Mouse (Mus musculus): ENCODE data around the gene Kif21b. TPM values are rescaled to one million over a fixed set of nuclear protein-coding genes. Genes with fewer than 3 reads are reported as not detected.

Kif21b gene
- total RNA-seq, 2 experiments from 2014 or later = 0.36 to 0.78 TPM

- DNase-seq = no peak
Measured at GRCm38 (mm10) chr1:136128944-136129589, 2.1 kb upstream of the Kif21b start.

DNA sequence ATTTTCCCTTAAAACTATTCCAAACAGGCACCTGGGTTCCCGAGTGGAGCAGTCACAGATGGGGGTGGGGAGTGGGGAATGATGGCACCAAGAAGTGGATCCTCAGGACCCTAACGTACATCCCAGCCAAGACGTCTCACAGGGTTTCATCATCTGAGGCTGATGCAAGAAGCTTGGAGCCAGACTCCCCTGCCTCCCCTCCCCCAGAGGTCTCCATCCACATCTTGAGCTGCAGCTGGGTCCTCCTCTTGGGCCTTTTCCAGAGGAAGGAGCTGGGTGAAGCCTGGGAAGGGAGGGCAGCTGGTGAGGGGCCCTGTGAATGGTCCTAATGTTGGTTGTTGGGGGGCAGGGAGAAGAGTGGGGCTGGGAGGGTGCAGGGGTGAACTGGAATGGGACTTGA is 1.1 kb upstream of the Kif21b start:
- no peak for DNase-seq

DNA sequence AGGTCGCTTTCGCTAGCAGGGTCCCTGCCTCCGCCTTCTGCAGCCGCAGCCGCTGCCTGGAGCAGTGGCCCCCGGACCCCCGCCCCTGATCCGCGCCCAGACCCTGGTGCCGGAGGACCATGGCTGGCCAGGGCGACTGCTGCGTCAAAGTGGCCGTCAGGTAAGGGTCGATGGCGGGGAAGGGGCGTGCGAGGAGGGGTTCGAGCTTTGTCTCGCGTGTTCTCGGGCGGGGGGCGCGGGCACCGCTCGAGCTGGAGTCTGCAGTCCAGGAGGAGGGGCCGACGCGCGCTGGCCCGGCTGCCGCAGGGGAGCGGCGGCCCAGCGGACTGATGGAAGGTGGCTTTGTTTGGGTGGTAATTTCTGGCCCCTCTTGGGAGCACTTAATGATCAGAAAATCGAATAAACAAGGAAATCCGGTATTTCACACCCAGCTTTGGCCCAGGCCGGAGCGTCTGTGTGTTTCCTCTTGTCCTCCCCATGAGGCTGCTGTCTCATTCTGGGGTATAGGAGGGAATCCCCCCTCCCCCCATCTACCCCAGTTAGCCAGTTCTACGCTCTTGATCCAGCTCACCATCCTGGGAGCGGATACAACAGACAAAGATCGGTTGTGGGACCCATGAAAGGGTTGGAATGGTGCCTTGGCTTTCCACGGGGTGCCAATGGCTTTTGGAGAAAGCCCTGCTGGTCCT is 558 bp downstream of the Kif21b start:
- no peak for DNase-seq

GRCm38 (mm10) chr1:136132386-136133201 is 1.4 kb downstream of the Kif21b start:
- peak; percentile 40 for DNase-seq

DNA sequence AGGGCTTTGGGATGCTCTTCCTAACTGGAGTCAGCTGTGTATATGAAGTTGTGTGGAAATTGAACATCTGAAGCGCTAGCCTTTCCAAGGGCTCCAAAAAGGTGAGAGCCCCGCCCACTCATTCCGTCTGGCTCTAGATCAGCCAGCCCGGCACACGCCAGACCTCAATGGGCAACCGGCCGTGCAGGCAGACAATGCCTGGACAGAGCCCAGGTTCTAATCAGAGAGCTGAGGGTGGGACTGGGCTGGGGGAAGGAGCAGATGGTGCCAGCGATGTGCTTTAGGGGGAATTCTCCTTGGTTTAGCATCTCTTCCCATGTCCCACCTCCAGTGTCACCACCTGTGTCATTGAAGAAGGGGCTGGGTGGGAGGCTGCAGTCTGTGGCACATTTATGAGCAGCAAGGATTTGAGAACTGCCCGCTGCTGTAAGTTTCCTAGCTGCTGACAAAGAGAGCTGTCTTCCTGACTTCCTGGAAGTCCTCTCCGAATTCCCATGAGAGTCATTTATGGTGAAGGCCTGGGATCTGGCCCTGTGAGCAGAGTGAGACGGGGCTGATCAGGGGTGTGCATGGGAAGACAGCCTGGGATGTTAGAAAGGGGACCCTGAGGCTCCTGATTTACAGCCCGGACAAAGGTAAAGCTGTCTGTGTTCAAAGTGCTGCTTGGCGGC is 2.5 kb downstream of the Kif21b start:
- no peak for DNase-seq

- no peak for DNase-seq
Measured at GRCm38 (mm10) chr1:136134547-136134946, 3.4 kb downstream of the Kif21b start.

DNA sequence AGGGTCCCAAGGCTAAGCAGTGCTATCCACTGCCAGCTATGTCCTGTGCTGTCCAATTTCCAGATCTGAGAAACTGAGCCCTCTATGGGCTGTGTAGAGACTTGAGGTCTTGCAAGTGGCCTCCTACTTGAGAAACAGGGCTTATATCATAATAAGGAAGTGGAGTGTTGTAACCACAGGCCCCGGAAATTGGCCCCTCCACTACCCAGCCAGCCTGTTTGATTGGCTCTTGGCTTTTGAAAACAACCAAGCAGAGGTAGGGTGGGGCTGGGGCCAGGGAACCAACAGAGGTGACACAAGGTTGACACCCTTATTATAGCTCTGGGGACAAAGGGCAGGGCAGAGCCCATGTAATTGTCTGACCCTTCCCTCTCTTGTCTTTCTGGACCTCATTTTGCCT is 3.9 kb downstream of the Kif21b start:
- peak; percentile 29 for DNase-seq

- DNase-seq = no peak
Measured at GRCm38 (mm10) chr1:136135777-136136444, 4.7 kb downstream of the Kif21b start.

- no peak for DNase-seq
Measured at GRCm38 (mm10) chr1:136136547-136136946, 5.4 kb downstream of the Kif21b start.

DNA sequence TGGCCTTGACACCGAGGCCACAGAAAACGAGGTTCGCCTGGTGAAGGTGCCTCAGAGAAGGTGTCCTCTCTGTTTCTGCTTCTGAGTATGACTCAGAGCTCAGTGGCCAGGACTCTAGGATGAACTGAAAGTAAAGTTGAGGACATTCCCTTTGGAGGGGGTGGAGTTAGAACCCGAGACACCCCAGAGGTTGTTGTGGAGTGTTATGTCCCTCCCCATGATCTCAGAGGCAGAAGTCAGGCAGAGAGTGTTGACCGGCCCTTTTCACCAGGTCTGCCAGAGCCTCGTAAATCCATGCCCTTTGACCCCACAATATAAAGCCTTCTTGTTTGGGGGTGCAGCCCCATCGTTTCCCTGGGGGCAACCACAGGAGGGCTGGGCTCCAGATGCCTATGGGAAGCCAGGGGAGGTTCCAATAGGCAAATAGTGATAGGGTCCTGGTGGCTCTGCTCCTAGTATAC is 5.9 kb downstream of the Kif21b start:
- DNase-seq = no peak

GRCm38 (mm10) chr1:136137575-136137974 is 6.4 kb downstream of the Kif21b start:
- DNase-seq = no peak

GRCm38 (mm10) chr1:136138191-136138830 is 7.1 kb downstream of the Kif21b start:
- no peak for DNase-seq

DNA sequence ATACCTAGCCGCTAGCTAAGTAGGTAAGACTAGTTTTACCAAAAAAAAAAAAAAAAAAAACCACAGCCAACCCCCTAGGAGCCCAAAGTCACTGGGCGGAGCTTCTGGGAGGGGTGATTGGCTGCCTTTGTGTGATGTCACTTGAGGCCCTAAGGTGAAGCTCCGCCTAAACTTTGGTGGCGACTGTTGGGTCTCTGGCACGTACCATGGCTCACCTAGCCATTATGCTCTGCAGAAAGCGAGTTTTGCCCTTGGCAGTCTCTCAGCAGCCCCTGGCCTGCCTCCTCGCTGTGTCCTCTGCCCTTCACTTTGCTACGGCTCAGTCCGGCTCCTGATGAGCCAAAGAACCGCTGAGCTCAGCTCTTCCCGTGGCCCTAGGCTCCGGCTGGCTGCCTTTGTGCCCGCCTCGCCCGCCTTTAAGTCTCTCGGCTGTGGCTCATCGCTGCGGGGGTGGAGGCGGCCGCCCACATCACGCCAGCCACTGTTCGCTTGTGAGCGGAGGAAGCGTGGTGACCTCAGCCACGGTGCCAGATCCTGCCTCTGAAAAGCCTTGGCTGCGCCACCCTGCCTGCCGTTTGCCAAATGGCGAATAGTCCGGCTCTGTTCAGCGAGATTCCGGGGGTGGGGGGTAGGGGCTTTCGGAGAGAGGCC is 8.9 kb downstream of the Kif21b start:
- DNase-seq = peak; percentile 58

DNA sequence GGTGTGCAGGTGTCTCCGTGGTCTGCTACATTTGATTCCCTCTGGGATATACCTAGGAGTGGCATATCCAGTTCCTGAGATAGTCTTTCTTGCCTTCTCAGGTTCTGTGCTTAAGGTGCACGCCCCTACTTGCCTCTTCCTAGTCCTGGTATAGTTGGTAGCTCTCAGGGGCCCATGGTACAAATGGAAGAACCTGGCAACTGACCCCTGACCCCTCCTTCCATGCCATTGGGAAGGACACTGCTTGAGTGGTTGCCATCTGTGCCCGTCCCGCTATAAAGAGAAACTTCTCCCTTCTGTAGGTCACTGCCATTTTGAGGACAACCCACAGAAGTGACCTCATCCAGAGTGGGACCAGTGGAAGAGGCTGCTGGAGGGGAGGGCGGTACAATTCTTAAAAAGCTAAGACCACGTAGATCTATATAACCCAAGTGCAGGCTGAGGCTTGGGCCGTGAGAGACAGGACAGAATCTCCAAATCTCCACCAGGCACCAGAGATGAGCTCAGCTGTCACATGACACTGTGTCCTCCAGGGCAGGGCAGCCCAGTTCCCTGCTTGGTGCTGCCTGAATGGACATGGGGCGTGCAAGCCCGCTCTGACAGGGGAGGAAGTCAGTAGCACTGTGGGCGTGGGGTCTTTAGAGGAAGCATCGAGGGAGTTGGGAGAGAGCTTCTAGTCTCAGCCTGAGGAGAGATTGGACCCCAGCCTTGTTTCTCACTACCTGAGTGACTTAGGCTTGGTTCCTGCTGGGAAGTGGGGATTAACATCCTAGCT is 10.2 kb downstream of the Kif21b start:
- DNase-seq = no peak

GRCm38 (mm10) chr1:136142336-136142735 is 11.1 kb downstream of the Kif21b start:
- DNase-seq = no peak

DNA sequence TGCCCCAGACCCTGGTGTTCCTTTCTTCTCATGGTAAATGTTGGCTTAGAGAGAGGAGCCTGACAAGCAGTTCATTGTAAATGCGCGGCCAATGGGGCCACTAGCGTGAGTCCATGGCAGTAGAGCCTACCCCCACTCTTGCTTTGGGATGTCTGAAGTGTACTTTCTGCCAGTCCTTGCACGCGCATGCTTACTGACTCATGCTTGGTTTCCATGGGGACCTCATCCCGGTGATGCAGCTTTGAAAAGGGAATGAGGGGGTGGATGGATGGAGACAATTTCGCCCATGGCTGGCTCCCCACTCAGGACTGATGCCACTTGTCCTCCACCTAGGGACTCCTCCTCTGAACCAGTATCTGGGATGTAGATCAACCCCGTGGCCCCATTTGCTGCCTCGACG is 12.3 kb downstream of the Kif21b start:
- no peak for DNase-seq

GRCm38 (mm10) chr1:136149702-136150101 is 18.5 kb downstream of the Kif21b start:
- DNase-seq = no peak

DNA sequence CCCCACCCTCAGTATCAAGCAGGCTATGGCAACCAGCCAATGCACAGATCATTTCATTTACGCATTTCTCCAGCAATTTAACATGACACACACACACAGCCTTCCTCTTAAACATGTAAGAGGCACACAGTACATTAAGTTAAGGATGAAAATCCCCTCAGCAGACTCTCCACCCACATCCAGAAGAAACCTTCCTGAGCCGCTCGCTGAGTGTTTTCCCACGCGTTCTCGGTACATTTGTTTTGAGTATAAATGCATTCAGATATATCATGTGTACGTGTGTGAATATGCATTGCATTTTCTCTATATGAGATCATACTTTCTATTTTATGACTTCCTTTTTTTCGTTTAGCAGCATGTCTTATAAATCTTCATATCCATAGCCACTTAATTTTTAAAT is 20.2 kb downstream of the Kif21b start:
- no peak for DNase-seq

- no peak for DNase-seq
Measured at GRCm38 (mm10) chr1:136156304-136156703, 25.1 kb downstream of the Kif21b start.

DNA sequence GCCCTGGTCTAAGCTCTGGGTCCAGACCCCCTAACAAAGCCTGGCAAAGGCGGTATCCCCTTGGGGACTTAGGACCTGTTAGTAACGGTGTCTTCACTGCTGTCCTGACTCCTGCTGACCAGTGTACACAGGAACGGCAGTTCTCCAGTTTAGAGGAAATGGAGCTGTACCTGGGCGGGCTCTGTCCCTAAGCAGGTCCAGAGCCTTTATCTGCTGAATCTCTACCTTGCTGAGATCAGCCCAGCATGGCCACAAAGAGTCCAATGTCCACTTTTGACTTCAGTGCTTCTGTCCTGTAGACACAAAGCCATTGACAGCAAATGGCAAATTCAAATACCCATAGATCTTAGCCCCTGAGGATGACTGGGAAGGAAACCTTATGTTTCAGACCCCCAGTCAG is 25.8 kb downstream of the Kif21b start:
- no peak for DNase-seq
